Mouse (Mus musculus): ENCODE data around the gene Asb6. TPM values are rescaled to one million over a fixed set of nuclear protein-coding genes. Genes with fewer than 3 reads are reported as not detected.

Asb6 gene
- total and polyA plus RNA-seq, 3 experiments: 50.1 to 54.6 TPM; not detected in 1

DNA sequence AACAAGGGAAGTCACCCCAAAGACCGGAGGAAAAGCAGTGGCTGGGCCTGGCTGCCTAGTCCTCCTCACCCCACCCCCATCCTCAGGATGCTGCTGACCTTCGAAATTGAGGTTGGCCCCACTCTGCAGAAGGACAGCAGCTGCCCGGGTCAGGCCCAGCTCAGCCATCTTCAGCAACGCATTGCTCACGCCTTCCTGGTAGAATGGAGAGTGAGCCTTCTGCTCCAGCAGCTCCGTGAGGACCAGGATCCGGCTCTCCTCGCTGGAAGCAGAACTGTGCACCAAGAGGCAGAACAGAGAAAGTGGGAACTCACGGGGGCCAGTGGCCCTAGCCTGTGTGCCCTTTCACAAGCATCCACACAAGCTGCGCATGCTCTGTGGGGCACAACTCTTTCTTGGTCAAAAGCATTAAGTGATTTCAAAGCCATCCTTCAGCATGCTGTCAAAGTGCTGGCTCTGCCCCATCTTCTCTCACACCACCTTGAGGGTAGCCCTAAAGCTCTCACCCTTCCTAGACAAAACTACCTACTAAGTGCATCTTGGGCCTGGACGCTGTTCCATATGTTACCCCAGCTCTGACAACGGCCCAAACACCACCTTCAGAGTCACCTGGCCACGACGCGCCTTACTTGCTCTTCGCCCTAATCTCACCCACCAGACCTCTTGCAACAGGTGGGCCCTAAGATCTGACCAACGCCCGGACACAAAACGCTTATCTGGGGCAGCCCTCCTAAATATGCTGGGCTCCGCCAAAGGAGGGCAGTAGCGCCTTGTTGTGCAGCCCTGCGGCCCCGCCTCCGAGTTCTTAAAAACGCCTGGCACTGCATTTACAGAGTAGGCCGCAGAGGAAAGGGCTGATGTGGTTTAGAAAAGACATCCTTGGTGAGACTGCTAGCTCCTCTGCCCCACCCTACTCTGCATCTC, 3.0 kb downstream of the Asb6 start:
- peak; percentile 82 for DNase-seq (ENCODE audit: low read depth, low spot score)
- Histone ChIP-seq H3K36me3 (ENCODE audit: control insufficient read depth in 1 of 2, insufficient read depth in 2 of 2, low read length in 2 of 2) (peaks cover 0 to 13% of the 10 kb centered on the region in 2 experiments; a peak in 2 of 4 replicates), H3K4me3 (ENCODE audit: control insufficient read depth in 1 of 2, insufficient read depth in 1 of 2, low read depth in 2 of 2, low read length in 2 of 2) (peak overlapping the region; percentile 70 to 97), H3K4me1 (ENCODE audit: control insufficient read depth in 1 of 2, insufficient read depth in 2 of 2, low read length in 2 of 2) (peaks cover 2 to 16% of the 10 kb centered on the region in 2 experiments; a peak in 3 of 4 replicates), H3K9ac (ENCODE audit: control insufficient read depth, low read depth, low read length, poor library complexity, severe bottlenecking) (peak overlapping the region; percentile 92), H3K27ac (ENCODE audit: control insufficient read depth, low read depth, low read length) (peak overlapping the region; percentile 40), H3K27me3 (ENCODE audit: control insufficient read depth in 1 of 2, insufficient read depth in 2 of 2, low read length in 2 of 2) (no peaks in the 10 kb centered on the region), H3K9me3 (replicated peaks; ENCODE audit: insufficient read depth, low read length) (no peaks in the 10 kb centered on the region), H3K79me2 (ENCODE audit: control insufficient read depth, insufficient read depth, low read length, poor library complexity) (peaks cover 21% of the 10 kb centered on the region)
- peak in 2 of 3 experiments; percentile 49 to 50; a peak in 4 of 6 replicates for TF ChIP-seq CTCF (IDR thresholded peaks at IDR 0.05 in 2 of 3, conservative IDR thresholded peaks at IDR 0.05 in 1 of 3; ENCODE audit: control insufficient read depth in 1 of 3, insufficient read depth in 1 of 3, low read depth in 2 of 3, low read length in 3 of 3, poor library complexity in 1 of 3, severe bottlenecking in 1 of 3)
- TF ChIP-seq HCFC1 (IDR thresholded peaks at IDR 0.05; ENCODE audit: low read depth, low read length): peak; percentile 49; the same call in 1 of the 2 replicates
- TF ChIP-seq ETS1 (IDR thresholded peaks at IDR 0.05; ENCODE audit: low read depth, low read length): no peak
- TF ChIP-seq RAD21 (IDR thresholded peaks at IDR 0.05; ENCODE audit: low read depth, low read length): peak; percentile 0; the same call in 1 of the 2 replicates
- peak; percentile 54 for TF ChIP-seq SIN3A (IDR thresholded peaks at IDR 0.05; ENCODE audit: low read length)
- TF ChIP-seq ZMIZ1 (IDR thresholded peaks at IDR 0.05; ENCODE audit: low read depth, low read length): 0 out of 2 replicates have a peak, but pooled peaks have one; percentile 17
- no peak for TF ChIP-seq MYC (IDR thresholded peaks at IDR 0.05; ENCODE audit: low read depth, low read length)
- no peak for TF ChIP-seq UBTF (IDR thresholded peaks at IDR 0.05; ENCODE audit: borderline replicate concordance, insufficient read depth, low read depth, low read length)
- peak; percentile 58; the same call in 1 of the 2 replicates for TF ChIP-seq TCF12 (IDR thresholded peaks at IDR 0.05; ENCODE audit: low read depth, low read length)
- TF ChIP-seq MXI1 (IDR thresholded peaks at IDR 0.05; ENCODE audit: low read depth, low read length): peak; percentile 29
- 0 out of 4 replicates have a peak, but pooled peaks of 1 of the 2 experiments have one; percentile 29 for TF ChIP-seq EP300 (IDR thresholded peaks at IDR 0.05; ENCODE audit: low read depth in 1 of 2, low read length in 2 of 2)
- TF ChIP-seq GATA1 (IDR thresholded peaks at IDR 0.05; ENCODE audit: low read depth, low read length): 0 out of 2 replicates have a peak, but pooled peaks have one; percentile 20
- TF ChIP-seq TAL1 (IDR thresholded peaks at IDR 0.05; ENCODE audit: low read length): peak; percentile 75
- peak; percentile 89 for TF ChIP-seq ZKSCAN1 (IDR thresholded peaks at IDR 0.05; ENCODE audit: low read depth, low read length)
- no peak for TF ChIP-seq USF2 (IDR thresholded peaks at IDR 0.05; ENCODE audit: borderline replicate concordance in 1 of 2, insufficient read depth in 1 of 2, low read depth in 1 of 2, low read length in 2 of 2)
- peak; percentile 39; the same call in 1 of the 2 replicates for TF ChIP-seq TBP (IDR thresholded peaks at IDR 0.05; ENCODE audit: low read depth, low read length)
